Mouse (Mus musculus) layer of hippocampus, postnatal 14 days (tissue): ENCODE measurements around the gene Lrrc29. TPM values are rescaled to one million over a fixed set of nuclear protein-coding genes. Genes with fewer than 3 reads are reported as not detected.
"Not testable (repeated sequence)": the region's sequence is repeated elsewhere in the genome, so short reads cannot be mapped to it uniquely, and the experiment has no call there.

Experiments used
- DNase-seq, 2 experiments: peaks; one replicate each; pipeline ENCODE4 v3.0.0; 2021 to 2022; ENCODE audit warnings: low spot score in 2 of 2, mixed read lengths in 1 of 2
- total RNA-seq, 2 experiments: library from RNA; stranded (reverse); gene quantifications; 2 replicates each; pipeline ENCODE4 v1.2.3; 2021

Lrrc29 gene
- total RNA-seq, 2 experiments from 2014 or later: 5.0 to 8.3 TPM

DNA sequence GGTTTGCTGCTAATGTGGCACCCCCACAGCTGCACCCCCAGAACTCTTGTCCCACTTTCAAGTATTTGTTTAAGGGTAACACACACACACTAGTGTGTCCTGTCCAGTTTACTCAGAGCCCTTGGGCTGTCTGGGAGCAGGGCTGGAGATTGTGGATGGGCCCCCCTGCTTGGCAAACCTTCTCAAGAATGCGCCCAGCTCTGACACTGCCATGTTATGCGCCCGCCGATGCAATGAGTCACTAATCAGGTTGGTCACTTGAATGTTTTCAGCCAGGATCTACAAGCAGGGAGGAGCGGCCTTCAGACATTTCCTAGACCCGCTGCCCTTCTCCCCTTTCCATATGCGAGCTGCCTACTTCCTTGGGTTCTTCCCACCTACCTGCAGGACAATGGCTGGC is 33.6 kb downstream of the Lrrc29 start:
- no peak for DNase-seq

DNA sequence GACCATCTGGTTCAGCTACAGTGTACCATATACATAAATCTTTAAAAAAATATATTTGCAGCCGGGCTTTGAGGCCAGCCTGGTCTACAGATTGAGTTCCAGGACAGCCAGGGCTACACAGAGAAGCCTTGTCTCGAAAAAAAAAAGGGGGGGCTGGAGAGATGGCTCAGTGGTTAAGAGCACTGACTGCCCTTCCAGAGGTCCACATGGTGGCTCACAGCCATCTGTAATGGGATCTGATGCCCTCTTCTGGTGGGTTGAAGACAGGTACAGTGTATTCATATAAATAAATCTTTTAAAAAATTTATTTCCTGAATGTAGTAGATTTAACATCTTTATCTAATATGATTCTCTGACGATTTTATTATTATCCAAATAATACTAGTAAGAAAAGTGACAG is 34.3 kb downstream of the Lrrc29 start:
- not testable (repeated sequence) for DNase-seq

GRCm38 (mm10) chr8:105291364-105291763 is 34.7 kb downstream of the Lrrc29 start:
- not testable (repeated sequence) for DNase-seq

GRCm38 (mm10) chr8:105290554-105291314 is 35.3 kb downstream of the Lrrc29 start:
- DNase-seq: peak; percentile 78 to 81

GRCm38 (mm10) chr8:105289805-105290460 is 36.1 kb downstream of the Lrrc29 start, which contains the start of gene 4931428F04Rik:
Gene 4931428F04Rik (minus strand): TSS chr8:105289864.
- DNase-seq: peak in 1 of 2 experiments; percentile 43

DNA sequence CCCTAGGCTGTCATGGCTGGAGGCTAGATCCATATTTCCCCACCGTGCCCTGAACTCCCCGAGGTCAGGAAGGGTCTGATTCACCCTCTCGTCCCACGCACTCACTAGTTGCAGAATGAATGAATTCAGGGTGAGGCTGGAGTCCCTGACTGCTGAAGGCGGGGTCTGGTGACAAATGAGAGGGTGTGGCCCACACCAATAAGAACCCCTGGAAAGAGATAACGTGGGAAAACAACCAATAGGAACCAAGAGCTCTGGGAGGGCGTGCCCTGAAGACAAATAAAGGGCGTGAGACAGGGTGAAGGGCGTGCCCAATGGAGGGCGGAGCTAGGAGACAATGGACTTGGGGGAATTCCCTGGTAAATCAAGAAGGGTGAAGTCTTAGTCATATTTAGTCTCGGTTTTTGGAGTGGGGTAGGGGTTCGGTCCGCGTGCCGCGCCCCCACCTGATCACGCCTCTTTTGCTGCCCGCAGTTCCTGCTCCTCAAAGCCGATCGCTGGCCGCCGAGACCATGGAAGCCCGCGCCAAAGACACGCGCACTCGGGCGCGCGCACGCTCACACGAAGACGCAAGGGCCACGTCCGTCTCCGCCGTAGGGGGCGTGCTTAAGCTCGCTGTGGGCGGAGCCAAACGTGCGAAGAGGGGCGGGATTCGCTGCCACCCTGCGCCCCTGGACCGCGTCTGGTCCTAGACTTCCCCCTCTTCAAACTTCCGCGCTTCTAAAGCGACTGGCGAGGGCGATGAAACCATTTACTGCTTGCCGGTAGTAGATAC is 36.9 kb downstream of the Lrrc29 start:
- DNase-seq: peak; percentile 96 to 97

- no peak for DNase-seq
Measured at GRCm38 (mm10) chr8:105288231-105288630, 37.8 kb downstream of the Lrrc29 start.

- DNase-seq: no peak
Measured at GRCm38 (mm10) chr8:105286907-105287306, 39.2 kb downstream of the Lrrc29 start.

DNA sequence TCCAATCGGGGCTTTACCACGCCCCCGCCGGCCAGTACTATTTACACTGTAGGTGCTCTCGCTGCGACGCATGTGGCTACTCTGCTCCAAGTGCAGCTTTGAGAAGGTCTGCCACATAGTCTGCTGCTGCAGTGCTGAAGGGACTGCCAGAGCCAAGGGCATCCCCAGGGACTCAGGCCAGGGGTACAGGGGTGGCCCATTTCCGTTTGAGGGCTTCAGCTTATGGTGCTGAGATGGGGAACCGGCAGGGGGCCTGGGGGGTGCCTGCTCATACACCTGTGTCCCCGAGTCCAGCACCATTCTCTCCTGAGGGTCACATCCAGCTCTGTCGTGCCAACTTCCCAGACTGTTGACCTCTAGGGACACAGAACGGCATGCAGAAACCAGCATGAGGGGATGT is 40.6 kb downstream of the Lrrc29 start:
- no peak for DNase-seq

GRCm38 (mm10) chr8:105283074-105283473 is 43.0 kb downstream of the Lrrc29 start:
- DNase-seq: no peak

- DNase-seq: no peak
Measured at GRCm38 (mm10) chr8:105282239-105282638, 43.8 kb downstream of the Lrrc29 start.

DNA sequence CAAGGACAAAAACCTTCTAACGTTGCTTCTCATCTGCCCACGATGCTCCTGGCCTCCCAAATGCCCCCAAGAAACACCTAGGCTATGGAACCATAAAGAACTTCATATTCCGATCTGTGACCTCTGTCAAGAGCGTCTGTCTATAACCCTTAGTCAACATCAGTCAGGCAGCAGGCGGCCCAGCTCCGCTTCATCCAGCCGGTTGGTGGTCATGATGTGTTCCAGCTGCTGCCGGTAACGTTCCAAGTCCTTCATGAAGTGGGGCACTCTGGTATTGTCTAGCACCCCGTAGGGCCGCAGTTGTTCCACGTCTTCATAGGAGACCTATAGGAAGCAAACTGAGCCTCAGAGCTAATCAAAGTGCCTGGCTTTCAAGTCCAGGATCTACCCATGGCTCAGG is 44.3 kb downstream of the Lrrc29 start:
- no peak for DNase-seq

GRCm38 (mm10) chr8:105280567-105280966 is 45.5 kb downstream of the Lrrc29 start:
- no peak for DNase-seq

- DNase-seq: peak; percentile 78 to 87
Measured at GRCm38 (mm10) chr8:105278911-105279334, 47.2 kb downstream of the Lrrc29 start.

DNA sequence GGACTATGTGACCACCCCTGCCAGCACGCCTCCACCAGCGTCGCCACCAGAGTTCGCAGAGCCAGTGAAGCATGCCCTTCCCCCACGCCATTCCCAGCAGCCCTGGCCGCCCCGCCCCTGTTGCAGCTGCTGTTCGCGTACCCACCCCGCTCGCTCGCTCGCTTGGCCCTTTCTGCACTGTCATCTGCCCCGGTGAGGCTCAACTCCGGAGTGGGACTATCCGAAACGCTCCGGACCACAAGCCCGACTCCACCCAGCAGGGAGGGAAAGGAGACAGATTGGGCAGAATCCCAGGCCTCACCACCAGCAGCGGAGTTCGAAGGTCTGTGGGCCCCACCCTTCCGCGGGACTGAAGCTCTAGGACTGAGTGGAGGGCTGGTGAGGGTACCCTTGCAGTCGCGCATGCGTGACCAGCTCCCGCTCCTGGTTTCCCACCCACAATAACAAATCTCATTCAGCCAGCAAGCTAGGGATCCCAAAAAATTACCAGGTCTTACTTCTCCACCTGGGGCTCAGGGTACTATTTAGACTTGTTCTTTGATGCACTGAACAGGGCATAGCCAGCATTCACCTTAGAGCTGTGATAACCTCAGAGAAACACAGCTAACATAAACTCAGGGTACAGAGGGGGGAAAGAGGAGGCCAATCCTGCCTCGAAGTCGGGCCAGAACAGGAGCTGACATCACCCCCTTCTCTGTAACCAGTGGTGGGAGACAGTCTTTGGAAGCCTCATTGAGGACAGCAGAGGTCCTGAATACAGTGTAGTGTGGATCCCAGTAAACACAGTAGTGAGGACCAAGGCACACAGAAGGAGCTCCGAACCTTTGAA is 49.6 kb downstream of the Lrrc29 start:
- peak in 1 of 2 experiments; percentile 43 for DNase-seq

DNA sequence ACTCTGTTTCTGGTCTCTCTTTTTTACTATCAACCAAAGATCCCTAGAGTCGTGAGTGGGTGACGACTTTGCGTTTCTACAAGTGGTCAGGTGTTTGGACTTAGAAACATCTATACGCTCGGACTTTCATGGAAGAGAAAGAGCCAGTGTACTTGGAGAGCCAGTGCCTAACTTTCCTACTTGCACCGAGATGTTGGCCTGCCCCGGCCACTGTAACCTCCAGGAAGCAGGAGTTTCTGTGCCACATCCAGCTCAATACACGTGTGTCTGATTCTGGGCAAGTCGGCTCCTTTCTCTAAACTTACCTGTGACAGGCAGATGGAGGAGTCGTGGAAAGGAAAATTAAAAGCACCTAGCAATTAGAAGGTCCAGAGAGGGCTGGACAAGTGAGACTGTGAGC is 50.2 kb downstream of the Lrrc29 start, which contains the start of gene Nol3:
TSS of gene Nol3 (plus strand) at position 301 of the 400 bp plus-strand sequence.
- no peak for DNase-seq

DNA sequence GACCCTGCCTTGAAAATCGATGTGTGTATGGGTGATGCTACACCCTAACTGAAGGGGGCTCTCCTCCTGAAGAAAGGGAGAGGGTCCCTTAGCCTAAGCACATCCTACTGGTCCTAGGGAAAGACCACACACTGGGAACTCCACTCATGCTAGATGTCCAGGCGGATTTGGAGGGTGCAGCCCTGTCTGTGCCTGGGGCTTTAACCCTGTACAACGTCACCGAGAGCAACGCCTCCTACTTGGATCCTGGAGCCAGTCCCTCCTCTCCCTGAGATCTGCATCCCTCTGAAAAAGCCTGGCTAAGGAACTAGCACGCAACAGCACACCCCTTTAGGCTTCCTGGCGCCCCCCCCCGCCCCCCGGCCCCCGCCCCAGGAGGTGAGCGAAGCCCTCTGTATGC is 50.7 kb downstream of the Lrrc29 start:
- DNase-seq: no peak

- DNase-seq: no peak
Measured at GRCm38 (mm10) chr8:105270916-105271186, 55.2 kb downstream of the Lrrc29 start.

DNA sequence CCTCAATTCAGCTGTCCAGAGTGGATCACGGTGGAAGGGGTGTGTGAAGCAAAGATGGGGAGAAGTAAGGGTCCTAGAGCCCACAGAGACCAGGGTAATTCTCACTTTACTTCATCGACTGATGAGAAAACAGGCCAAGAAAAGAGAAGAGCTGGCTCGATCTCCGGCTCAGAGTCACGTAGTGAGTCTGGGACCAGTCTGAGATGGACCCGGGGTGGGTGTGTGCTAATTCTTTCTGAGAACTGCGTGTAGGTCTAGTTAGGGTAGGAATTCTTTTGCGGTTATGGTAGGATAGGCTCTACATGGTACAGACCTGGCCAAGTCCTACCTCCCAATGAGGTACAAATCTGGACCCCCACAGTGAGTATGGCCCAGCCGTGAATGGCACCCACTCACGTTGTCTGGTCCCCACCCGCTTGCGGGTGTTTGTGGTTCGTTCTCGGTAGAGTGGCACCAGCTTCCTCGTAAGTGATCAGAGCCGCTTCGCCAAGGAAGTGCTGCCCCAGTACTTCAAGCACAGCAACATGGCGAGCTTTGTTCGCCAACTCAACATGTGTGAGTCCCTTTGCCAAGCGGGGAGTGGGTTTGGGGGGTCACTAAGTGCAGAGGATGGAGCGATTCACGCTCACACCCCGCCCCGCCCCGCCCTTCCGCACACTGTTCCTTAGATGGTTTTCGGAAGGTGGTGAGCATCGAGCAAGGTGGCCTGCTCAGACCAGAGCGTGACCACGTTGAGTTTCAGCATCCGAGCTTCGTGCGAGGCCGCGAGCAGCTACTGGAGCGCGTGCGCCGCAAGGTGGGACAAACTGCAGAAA is 55.8 kb downstream of the Lrrc29 start:
- no peak for DNase-seq

DNA sequence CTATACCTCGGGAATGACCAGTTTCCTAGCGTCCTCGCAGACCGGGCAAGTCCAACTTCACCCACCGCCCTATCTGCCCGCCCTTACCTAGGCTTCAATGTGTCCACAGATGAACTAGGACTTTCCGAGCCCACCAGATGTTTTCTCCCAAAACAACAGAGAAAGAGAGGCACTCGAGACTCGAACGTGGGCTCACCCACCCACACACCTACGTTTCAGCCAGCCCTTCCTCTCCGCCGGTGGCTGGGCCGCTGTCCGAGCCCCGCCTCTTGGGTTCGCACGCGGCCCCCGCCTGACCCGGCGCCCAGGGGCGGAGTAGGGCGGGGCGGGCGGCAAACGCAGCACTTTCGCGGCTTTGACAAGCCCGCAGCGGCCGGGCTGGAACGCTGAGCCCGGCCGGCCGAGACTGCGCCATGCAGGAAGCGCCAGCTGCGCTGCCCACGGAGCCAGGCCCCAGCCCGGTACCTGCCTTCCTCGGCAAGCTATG is 56.6 kb downstream of the Lrrc29 start, which contains the start of gene Hsf4:
TSS of gene Hsf4 (plus strand) at position 341 of the 487 bp plus-strand sequence.
- no peak for DNase-seq
